Mouse (Mus musculus) kidney, embryonic 14.5 days (tissue): ENCODE data around the gene Map7. TPM values are rescaled to one million over a fixed set of nuclear protein-coding genes. Genes with fewer than 3 reads are reported as not detected.

Experiments used
- ATAC-seq: fragments of 200-750 bp; cut with Nextera tagmentation; 2 replicates; pipeline ENCODE4 v1.8.0; 2017; ENCODE audit warnings: moderate number of reproducible peaks, mild to moderate bottlenecking, moderate TSS enrichment, moderate library complexity; ENCODE audit not compliant: low FRiP score, low TSS enrichment
- H3K27ac ChIP-seq: fragments of 300-500 bp; sonication (generic); 2 replicates; pipeline ENCODE4 v1.5.1; 2014; ENCODE audit warnings: low read depth, mild to moderate bottlenecking, low read length, moderate library complexity, mixed read lengths
- H3K27me3 ChIP-seq: fragments of 300-500 bp; sonication (generic); 2 replicates; pipeline ENCODE4 v1.6.1; 2014; ENCODE audit warnings: mild to moderate bottlenecking, low read length; ENCODE audit not compliant: control insufficient read depth, insufficient read depth
- H3K36me3 ChIP-seq: fragments of 300-500 bp; sonication (generic); 2 replicates; pipeline ENCODE4 v1.6.1; 2014; ENCODE audit warnings: low read length, mixed read lengths; ENCODE audit not compliant: control insufficient read depth, insufficient read depth
- H3K4me1 ChIP-seq: fragments of 300-500 bp; sonication (generic); 2 replicates; pipeline ENCODE4 v1.6.1; 2014; ENCODE audit warnings: low read length, mixed read lengths; ENCODE audit not compliant: control insufficient read depth, insufficient read depth
- H3K4me2 ChIP-seq: fragments of 300-500 bp; sonication (generic); replicated peaks from 2 replicates; pipeline ENCODE4 v1.6.1; 2014; ENCODE audit warnings: low read depth, mild to moderate bottlenecking, low read length
- H3K4me3 ChIP-seq: fragments of 300-500 bp; sonication (generic); 2 replicates; pipeline ENCODE4 v1.5.1; 2014; ENCODE audit warnings: mild to moderate bottlenecking, low read length
- H3K9ac ChIP-seq: fragments of 300-500 bp; sonication (generic); 2 replicates; pipeline ENCODE4 v1.6.1; 2014; ENCODE audit warnings: low read depth, mild to moderate bottlenecking, low read length, moderate library complexity
- H3K9me3 ChIP-seq: fragments of 300-500 bp; sonication (generic); 2 replicates; pipeline ENCODE4 v1.6.1; 2016; ENCODE audit warnings: low read length; ENCODE audit not compliant: control insufficient read depth
- WGBS: fragments of 180-500 bp; shearing (Covaris S2); extraction: QIAGEN DNeasy Blood & Tissue Kit; methylation state at CpG from one replicate; pipeline ENCODE4 v1.1.7; 2014; 5-methylcytosine and 5-hydroxymethylcytosine counted together
- polyA plus RNA-seq: library from polyadenylated mRNA; unstranded; fragments of >200 nt; fragmentation: Nextera tagmentation; extraction: Ambion mirVana; gene quantifications from 2 replicates; pipeline ENCODE4 v1.2.1, GENCODE M21; 2014

Map7 gene
- polyA plus RNA-seq, 1 experiment from 2014 or later, result 19.6 TPM

GRCm38 (mm10) chr10:20226728-20227127 lies 78.5 kb downstream of the Map7 start:
- Histone ChIP-seq H3K27me3 (no peaks in the 10 kb centered on the region), H3K9ac (no peak overlapping the region), H3K36me3 (no peaks in the 10 kb centered on the region), H3K4me3 (no peak overlapping the region), H3K9me3 (no peaks in the 10 kb centered on the region), H3K4me2 (no peak overlapping the region), H3K27ac (no peak overlapping the region), H3K4me1 (no peaks in the 10 kb centered on the region)
- no peak for ATAC-seq
- whole genome bisulfite sequencing, result 69% methylated on average over 4 of the region's 4 CpGs

DNA sequence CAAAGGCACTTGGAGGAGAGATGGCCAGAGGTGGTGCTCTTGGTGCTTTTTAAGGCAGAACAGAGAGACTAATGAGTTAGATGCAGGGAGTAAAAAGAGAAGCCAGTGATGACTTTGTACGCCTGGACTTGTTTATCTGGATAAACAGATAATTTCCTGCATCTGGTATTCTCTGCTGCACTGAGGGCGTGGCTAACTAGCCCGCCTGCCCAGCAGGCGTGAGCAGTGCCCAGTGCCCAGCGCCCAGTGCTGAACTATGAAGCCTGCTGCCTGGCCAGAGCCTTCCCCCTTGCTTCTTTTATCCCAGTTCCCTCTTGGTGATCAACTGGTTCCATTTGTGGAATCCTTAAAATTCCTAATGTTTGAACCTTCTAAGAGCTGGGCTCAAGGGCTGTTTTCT lies 81.8 kb downstream of the Map7 start:
- H3K4me1 ChIP-seq, result no peaks in the 10 kb centered on the region
- H3K4me2 ChIP-seq, result no peak overlapping the region
- no peak overlapping the region for H3K9ac ChIP-seq
- no peak overlapping the region for H3K4me3 ChIP-seq
- no peaks in the 10 kb centered on the region for H3K9me3 ChIP-seq
- 90% methylated on average over 5 of the region's 5 CpGs for WGBS
- ATAC-seq, result no peak
- no peak overlapping the region for H3K27ac ChIP-seq
- H3K36me3 ChIP-seq, result peaks cover 5% of the 10 kb centered on the region; the same call in 1 of the 2 replicates
- H3K27me3 ChIP-seq, result no peaks in the 10 kb centered on the region

DNA sequence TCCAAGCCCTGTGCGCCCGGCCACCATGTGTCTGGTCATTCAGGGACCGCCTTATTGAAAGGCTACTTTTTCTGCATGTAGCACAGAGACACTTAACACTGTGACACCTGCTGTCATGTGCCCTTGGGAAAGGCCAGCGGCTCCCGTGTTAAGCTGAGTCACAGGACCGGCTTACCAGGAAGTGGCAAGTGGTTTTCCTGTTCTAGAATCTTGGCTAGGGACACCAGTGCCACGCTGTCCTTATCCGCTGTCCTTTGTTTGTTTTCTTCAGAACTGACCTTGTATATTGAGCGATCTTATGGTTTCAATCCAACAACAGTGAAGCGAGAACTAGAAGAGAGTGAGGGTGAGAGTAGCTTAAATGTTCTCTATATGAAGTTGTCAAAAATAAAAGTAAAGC lies 85.2 kb downstream of the Map7 start:
- ATAC-seq, result no peak
- Histone ChIP-seq H3K36me3 (peaks cover 5% of the 10 kb centered on the region; the same call in 1 of the 2 replicates), H3K9me3 (no peaks in the 10 kb centered on the region), H3K4me1 (no peaks in the 10 kb centered on the region), H3K27ac (no peak overlapping the region), H3K9ac (no peak overlapping the region), H3K4me3 (no peak overlapping the region), H3K27me3 (no peaks in the 10 kb centered on the region), H3K4me2 (no peak overlapping the region)
- 90% methylated on average over 10 of the region's 10 CpGs for WGBS

- Histone ChIP-seq H3K9ac (no peak overlapping the region), H3K9me3 (no peaks in the 10 kb centered on the region), H3K4me1 (no peaks in the 10 kb centered on the region), H3K36me3 (peaks cover 5% of the 10 kb centered on the region; the same call in 1 of the 2 replicates), H3K27me3 (no peaks in the 10 kb centered on the region), H3K4me3 (no peak overlapping the region), H3K4me2 (no peak overlapping the region), H3K27ac (no peak overlapping the region)
- no peak for ATAC-seq
- 41% methylated on average over 4 of the region's 4 CpGs for WGBS
Observed at GRCm38 (mm10) chr10:20234466-20234865, 86.2 kb downstream of the Map7 start.

DNA sequence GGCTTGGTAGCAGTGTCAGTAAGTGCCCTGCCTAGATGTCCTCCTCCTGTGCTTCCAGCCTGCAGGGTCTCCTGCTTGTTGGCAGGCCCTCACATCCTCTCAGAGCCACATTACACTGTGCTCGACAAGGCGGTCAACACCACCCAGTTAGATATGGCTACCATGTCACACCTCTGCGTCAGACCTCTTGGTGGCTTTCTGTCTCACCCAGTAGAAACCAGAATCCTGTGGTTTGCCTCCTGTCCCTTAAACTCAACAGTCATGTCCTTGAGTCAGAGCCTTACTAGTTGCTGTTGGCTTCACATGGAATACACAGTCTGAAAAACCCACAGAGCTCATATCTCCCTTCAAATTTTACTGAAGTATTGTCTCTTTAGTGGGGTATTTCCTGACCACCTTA lies 87.4 kb downstream of the Map7 start:
- no peak overlapping the region for H3K4me3 ChIP-seq
- H3K27ac ChIP-seq, result no peak overlapping the region
- no peaks in the 10 kb centered on the region for H3K9me3 ChIP-seq
- no peaks in the 10 kb centered on the region for H3K27me3 ChIP-seq
- ATAC-seq, result no peak
- no peaks in the 10 kb centered on the region for H3K4me1 ChIP-seq
- no peak overlapping the region for H3K9ac ChIP-seq
- WGBS, result 92% methylated on average over 3 of the region's 3 CpGs
- H3K4me2 ChIP-seq, result no peak overlapping the region
- H3K36me3 ChIP-seq, result peaks cover 5% of the 10 kb centered on the region; the same call in 1 of the 2 replicates

- H3K27me3 ChIP-seq, result no peaks in the 10 kb centered on the region
- 94% methylated on average over 6 of the region's 6 CpGs for WGBS
- H3K4me2 ChIP-seq, result no peak overlapping the region
- H3K9me3 ChIP-seq, result no peaks in the 10 kb centered on the region
- no peak overlapping the region for H3K27ac ChIP-seq
- no peaks in the 10 kb centered on the region for H3K4me1 ChIP-seq
- no peak overlapping the region for H3K4me3 ChIP-seq
- no peak for ATAC-seq
- H3K9ac ChIP-seq, result no peak overlapping the region
- peaks cover 5% of the 10 kb centered on the region; the same call in 1 of the 2 replicates for H3K36me3 ChIP-seq
Observed at GRCm38 (mm10) chr10:20236241-20236640, 88.0 kb downstream of the Map7 start.

DNA sequence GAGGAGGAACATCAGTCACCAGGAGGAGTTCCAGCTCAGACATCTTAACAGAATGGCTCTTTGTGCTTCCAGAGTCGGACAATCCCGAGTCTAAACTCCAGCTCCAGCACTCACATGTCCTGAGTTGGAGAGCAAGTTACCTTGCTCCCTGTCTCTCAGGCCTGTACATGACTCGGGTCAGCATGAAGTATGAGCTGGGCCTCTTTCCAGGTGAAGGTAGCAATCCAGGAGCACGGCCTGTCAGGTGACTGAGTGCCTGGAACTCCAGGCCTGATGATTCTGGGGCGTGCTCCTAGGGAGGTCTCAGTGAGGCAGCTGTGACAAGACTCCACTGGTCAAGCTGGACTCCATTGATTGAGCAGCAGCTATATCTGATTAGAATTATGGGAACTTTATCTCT lies 90.0 kb downstream of the Map7 start:
- Histone ChIP-seq H3K9ac (no peak overlapping the region), H3K27me3 (no peaks in the 10 kb centered on the region), H3K9me3 (no peaks in the 10 kb centered on the region), H3K27ac (no peak overlapping the region), H3K4me1 (no peaks in the 10 kb centered on the region), H3K4me3 (no peak overlapping the region), H3K4me2 (no peak overlapping the region), H3K36me3 (no peaks in the 10 kb centered on the region)
- no peak for ATAC-seq
- 76% methylated on average over 5 of the region's 5 CpGs for WGBS

GRCm38 (mm10) chr10:20240858-20241257 lies 92.6 kb downstream of the Map7 start:
- WGBS, result 82% methylated on average over 6 of the region's 6 CpGs
- no peak overlapping the region for H3K4me2 ChIP-seq
- ATAC-seq, result no peak
- no peaks in the 10 kb centered on the region for H3K27me3 ChIP-seq
- no peak overlapping the region for H3K27ac ChIP-seq
- H3K4me3 ChIP-seq, result no peak overlapping the region
- no peaks in the 10 kb centered on the region for H3K9me3 ChIP-seq
- no peaks in the 10 kb centered on the region for H3K36me3 ChIP-seq
- H3K4me1 ChIP-seq, result no peaks in the 10 kb centered on the region
- no peak overlapping the region for H3K9ac ChIP-seq

DNA sequence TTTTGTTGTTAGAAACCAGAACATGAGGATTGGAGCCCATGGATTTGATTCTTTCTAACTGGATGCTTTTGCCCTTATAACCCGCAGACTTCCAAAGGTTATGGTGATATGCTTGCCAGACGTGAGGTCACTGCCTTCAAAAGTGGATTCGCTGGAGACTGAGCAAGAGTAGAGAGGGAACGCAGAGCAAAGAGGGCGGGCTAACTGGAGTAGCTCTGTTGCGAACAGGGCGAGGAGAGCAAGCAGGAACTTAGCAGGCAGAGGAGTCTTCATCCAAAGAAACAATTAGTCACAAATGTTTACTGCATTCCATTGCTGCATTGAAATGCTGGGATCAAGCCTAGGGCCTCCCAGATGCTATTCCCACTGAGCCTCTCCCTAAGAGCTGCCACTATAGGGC lies 95.0 kb downstream of the Map7 start:
- Histone ChIP-seq H3K4me2 (no peak overlapping the region), H3K27me3 (no peaks in the 10 kb centered on the region), H3K9me3 (no peaks in the 10 kb centered on the region), H3K9ac (no peak overlapping the region), H3K36me3 (no peaks in the 10 kb centered on the region), H3K27ac (no peak overlapping the region), H3K4me1 (no peaks in the 10 kb centered on the region), H3K4me3 (no peak overlapping the region)
- no peak for ATAC-seq
- 86% methylated on average over 7 of the region's 7 CpGs for WGBS

DNA sequence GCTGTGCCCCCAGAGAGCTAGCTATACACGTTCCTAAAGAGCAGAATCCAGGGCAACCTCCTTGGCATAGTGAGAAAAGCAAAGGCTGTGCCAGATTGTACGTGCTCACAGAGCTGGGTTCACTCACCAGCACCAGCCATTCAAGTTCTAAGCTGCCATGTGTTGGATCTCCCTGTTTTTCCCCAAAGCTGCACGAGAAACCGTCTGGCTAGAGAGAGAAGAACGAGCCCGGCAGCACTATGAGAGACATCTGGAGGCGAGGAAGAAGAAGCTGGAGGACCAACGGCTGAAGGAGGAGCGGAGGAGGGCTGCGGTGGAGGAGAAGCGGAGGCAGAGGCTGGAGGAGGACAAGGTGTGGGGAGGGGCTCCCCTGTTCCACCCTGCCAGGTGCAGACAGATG lies 96.8 kb downstream of the Map7 start:
- H3K9ac ChIP-seq, result no peak overlapping the region
- H3K9me3 ChIP-seq, result no peaks in the 10 kb centered on the region
- no peaks in the 10 kb centered on the region for H3K36me3 ChIP-seq
- ATAC-seq, result no peak
- WGBS, result 85% methylated on average over 11 of the region's 11 CpGs
- H3K27me3 ChIP-seq, result no peaks in the 10 kb centered on the region
- H3K4me2 ChIP-seq, result no peak overlapping the region
- H3K4me1 ChIP-seq, result no peaks in the 10 kb centered on the region
- H3K4me3 ChIP-seq, result no peak overlapping the region
- H3K27ac ChIP-seq, result no peak overlapping the region
